Mouse (Mus musculus): ENCODE data around the gene Hnf1b.

The Hnf1b gene

GRCm38 (mm10) chr11:83849529-83850335, at the start of gene Hnf1b:
Gene Hnf1b (plus strand): TSS chr11:83850063.
- DNase-seq (ENCODE audit: low spot score in 2 of 2) = no peak

GRCm38 (mm10) chr11:83802166-83802565, 47.7 kb upstream of the Hnf1b start:
- DNase-seq (ENCODE audit: low spot score in 2 of 2) = no peak

GRCm38 (mm10) chr11:83802581-83802980, 47.3 kb upstream of the Hnf1b start:
- no peak for DNase-seq (ENCODE audit: low spot score in 2 of 2)

- no peak for DNase-seq (ENCODE audit: low spot score in 2 of 2)
Observed at GRCm38 (mm10) chr11:83810441-83810840, 39.4 kb upstream of the Hnf1b start.

- no peak for DNase-seq (ENCODE audit: low spot score in 2 of 2)
Observed at GRCm38 (mm10) chr11:83815191-83815590, 34.7 kb upstream of the Hnf1b start.

- DNase-seq (ENCODE audit: low spot score in 2 of 2) = peak; percentile 31 to 44
Observed at GRCm38 (mm10) chr11:83815628-83816027, 34.2 kb upstream of the Hnf1b start.

- no peak for DNase-seq (ENCODE audit: low spot score in 2 of 2)
Observed at GRCm38 (mm10) chr11:83817048-83817447, 32.8 kb upstream of the Hnf1b start.

GRCm38 (mm10) chr11:83817994-83818393, 31.9 kb upstream of the Hnf1b start:
- no peak for DNase-seq (ENCODE audit: low spot score in 2 of 2)

GRCm38 (mm10) chr11:83818591-83819127, 31.2 kb upstream of the Hnf1b start:
- DNase-seq (ENCODE audit: low spot score in 2 of 2) = no peak

- no peak for DNase-seq (ENCODE audit: low spot score in 2 of 2)
Observed at GRCm38 (mm10) chr11:83819806-83820483, 29.9 kb upstream of the Hnf1b start.

GRCm38 (mm10) chr11:83826142-83826541, 23.7 kb upstream of the Hnf1b start:
- no peak for DNase-seq (ENCODE audit: low spot score in 2 of 2)

- DNase-seq (ENCODE audit: low spot score in 2 of 2) = no peak
Observed at GRCm38 (mm10) chr11:83828553-83829142, 21.2 kb upstream of the Hnf1b start.

GRCm38 (mm10) chr11:83832389-83832788, 17.5 kb upstream of the Hnf1b start:
- DNase-seq (ENCODE audit: low spot score in 2 of 2) = no peak

- no peak for DNase-seq (ENCODE audit: low spot score in 2 of 2)
Observed at GRCm38 (mm10) chr11:83833517-83833916, 16.3 kb upstream of the Hnf1b start.

- DNase-seq (ENCODE audit: low spot score in 2 of 2) = no peak
Observed at GRCm38 (mm10) chr11:83833959-83834496, 15.8 kb upstream of the Hnf1b start.

- DNase-seq (ENCODE audit: low spot score in 2 of 2) = no peak
Observed at GRCm38 (mm10) chr11:83839451-83839850, 10.4 kb upstream of the Hnf1b start.

- no peak for DNase-seq (ENCODE audit: low spot score in 2 of 2)
Observed at GRCm38 (mm10) chr11:83843534-83843933, 6.3 kb upstream of the Hnf1b start.

- DNase-seq (ENCODE audit: low spot score in 2 of 2) = no peak
Observed at GRCm38 (mm10) chr11:83850586-83851272, 866 bp downstream of the Hnf1b start.

GRCm38 (mm10) chr11:83851273-83852015, 1.6 kb downstream of the Hnf1b start:
- DNase-seq (ENCODE audit: low spot score in 2 of 2) = no peak

GRCm38 (mm10) chr11:83852016-83852355, 2.1 kb downstream of the Hnf1b start:
- DNase-seq (ENCODE audit: low spot score in 2 of 2) = no peak

All from frontal cortex, postnatal 25 days (tissue).